Mouse (Mus musculus): ENCODE results near the gene Npb. TPM values are rescaled to one million over a fixed set of nuclear protein-coding genes. Genes with fewer than 3 reads are reported as not detected.
A peak's percentile ranks its signal among the peaks of the same experiment; 100 is the strongest.

Gene Npb
- polyA plus RNA-seq, 1 experiment from 2014 or later: 1.3 TPM

DNA sequence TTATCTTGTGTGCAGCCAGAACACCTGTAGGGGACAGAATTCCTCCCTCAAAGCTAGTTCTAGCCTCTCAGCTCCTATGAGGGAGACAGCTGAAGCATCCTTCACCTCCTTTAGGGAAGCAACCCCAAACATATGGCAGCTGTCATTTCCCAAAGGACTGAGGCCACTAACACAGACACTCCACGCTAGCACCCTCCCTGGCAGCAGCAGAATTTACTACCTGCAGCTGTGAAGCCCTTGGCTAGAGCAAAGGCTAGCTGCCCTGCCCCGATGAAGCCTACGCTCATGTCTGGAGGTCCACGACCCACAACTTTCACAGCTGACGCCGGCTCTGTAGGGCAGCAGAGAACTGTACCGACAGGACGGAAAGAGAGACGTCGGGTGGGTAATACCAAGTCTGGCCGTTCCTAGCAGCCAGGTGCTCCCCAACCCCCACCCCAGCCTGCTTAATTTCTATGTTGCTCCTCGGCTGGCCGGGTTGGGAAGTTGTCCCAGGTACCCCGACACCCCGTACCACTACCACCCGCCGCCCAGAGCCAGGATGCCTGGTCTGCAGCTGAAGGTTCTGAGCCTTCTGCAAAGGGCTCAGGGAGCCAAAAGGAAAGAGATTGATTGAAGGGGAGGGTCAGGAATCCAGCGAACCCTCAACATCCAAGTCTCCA, 34.8 kb downstream of the Npb start:
- Histone ChIP-seq H3K9me3 (ENCODE audit: control insufficient read depth, low read length) (no peaks in the 10 kb centered on the region), H3K27ac (replicated peaks; ENCODE audit: low read depth, low read length) (peak overlapping the region; percentile 82), H3K4me3 (ENCODE audit: low read depth, low read length) (peak overlapping the region; percentile 55), H3K4me2 (ENCODE audit: low read depth, low read length) (peak overlapping the region; percentile 91), H3K36me3 (ENCODE audit: control insufficient read depth, insufficient read depth, low read length) (no peaks in the 10 kb centered on the region), H3K9ac (ENCODE audit: low read depth, low read length) (peak overlapping the region; percentile 73), H3K4me1 (ENCODE audit: control insufficient read depth, insufficient read depth, low read length) (peaks cover 16% of the 10 kb centered on the region), H3K27me3 (replicated peaks; ENCODE audit: control insufficient read depth, insufficient read depth, low read length) (peaks cover 5% of the 10 kb centered on the region)
- DNase-seq (ENCODE audit: low spot score) (no peak), ATAC-seq (ENCODE audit: low read depth) (peak; percentile 44)
- 1% methylated on average over 17 of the region's 18 CpGs for WGBS

DNA sequence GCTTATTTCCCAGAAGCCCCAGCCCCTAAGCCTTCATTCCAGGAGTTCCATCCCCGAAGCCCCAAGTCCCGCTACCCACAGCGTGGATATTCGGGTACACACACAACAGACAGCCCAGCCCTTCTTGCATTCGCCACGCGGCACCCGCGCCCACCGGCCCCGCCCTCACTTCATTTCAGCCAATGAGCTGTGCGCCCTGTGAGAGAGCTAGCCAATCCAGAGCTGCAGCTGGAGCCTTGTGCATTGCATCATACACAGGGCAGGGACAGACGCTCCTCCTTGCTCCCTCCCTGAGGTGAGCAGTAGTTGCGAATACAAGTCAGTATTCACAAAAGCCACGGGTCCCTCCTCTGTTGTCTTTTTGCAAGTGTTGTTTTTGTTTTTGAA, 35.3 kb downstream of the Npb start, which contains the start of gene Pycr1:
Pycr1 (minus strand) TSS at position 169 of the 387 bp plus-strand sequence.
- Histone ChIP-seq H3K9me3 (ENCODE audit: control insufficient read depth, low read length) (no peaks in the 10 kb centered on the region), H3K4me3 (ENCODE audit: low read depth, low read length) (peak within 1 kb of the TSS; percentile 55), H3K27ac (replicated peaks; ENCODE audit: low read depth, low read length) (peak within 1 kb of the TSS; percentile 82), H3K4me1 (ENCODE audit: control insufficient read depth, insufficient read depth, low read length) (peaks cover 18% of the 10 kb centered on the region), H3K36me3 (ENCODE audit: control insufficient read depth, insufficient read depth, low read length) (no peaks in the 10 kb centered on the region), H3K4me2 (ENCODE audit: low read depth, low read length) (peak within 1 kb of the TSS; percentile 91), H3K27me3 (replicated peaks; ENCODE audit: control insufficient read depth, insufficient read depth, low read length) (peaks cover 8% of the 10 kb centered on the region), H3K9ac (ENCODE audit: low read depth, low read length) (peak within 1 kb of the TSS; percentile 73)
- DNase-seq (ENCODE audit: low spot score) (peak; percentile 97), ATAC-seq (ENCODE audit: low read depth) (peak; percentile 99)
- WGBS: 0% methylated on average over 14 of the region's 15 CpGs

DNA sequence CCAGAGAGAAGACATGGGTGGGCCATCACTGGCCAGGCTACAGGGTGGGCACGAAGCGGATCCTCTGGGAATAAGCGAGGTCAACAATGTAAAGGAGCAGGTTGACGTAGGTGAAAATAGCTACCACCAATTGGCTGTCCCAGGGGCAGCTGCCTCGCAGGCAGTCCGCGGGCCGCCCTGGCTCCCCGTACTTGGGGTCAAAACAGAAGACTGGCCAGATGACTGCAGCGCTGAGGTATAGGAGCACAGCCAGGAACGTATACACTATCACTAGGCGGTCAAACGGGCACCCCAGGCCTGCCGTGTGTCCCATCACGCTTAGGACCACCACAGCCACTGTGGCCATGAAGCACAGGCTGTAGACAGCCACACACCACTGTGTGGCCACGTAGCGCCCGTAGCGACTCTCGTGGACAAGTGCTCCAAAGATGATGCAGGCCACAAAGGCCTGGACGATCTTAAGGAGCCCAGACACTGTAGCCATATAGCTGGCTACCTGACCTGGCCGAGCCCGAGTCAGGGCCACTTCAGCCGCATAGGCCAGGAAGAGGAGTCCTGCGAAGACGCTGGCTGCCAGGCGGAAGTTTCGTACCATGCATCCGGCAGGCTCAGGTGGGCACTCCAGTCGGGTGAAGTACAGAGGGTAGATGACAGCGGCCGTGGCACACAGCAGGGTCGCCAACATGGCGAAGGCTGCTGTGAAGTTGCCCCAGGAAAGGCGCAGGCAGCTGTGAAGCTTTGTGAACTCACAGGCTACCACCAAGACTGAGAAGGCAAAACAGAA, 39.0 kb downstream of the Npb start:
- H3K4me1 ChIP-seq (ENCODE audit: control insufficient read depth, insufficient read depth, low read length): peaks cover 18% of the 10 kb centered on the region
- H3K36me3 ChIP-seq (ENCODE audit: control insufficient read depth, insufficient read depth, low read length): no peaks in the 10 kb centered on the region
- H3K4me2 ChIP-seq (ENCODE audit: low read depth, low read length): no peak overlapping the region
- H3K9ac ChIP-seq (ENCODE audit: low read depth, low read length): peak overlapping the region; percentile 34; the same call in 1 of the 2 replicates
- whole genome bisulfite sequencing: 78% methylated on average over 35 of the region's 35 CpGs
- DNase-seq (ENCODE audit: low spot score): no peak
- no peaks in the 10 kb centered on the region for H3K9me3 ChIP-seq (ENCODE audit: control insufficient read depth, low read length)
- peaks cover 8% of the 10 kb centered on the region for H3K27me3 ChIP-seq (replicated peaks; ENCODE audit: control insufficient read depth, insufficient read depth, low read length)
- ATAC-seq (ENCODE audit: low read depth): no peak
- no peak overlapping the region for H3K4me3 ChIP-seq (ENCODE audit: low read depth, low read length)
- H3K27ac ChIP-seq (replicated peaks; ENCODE audit: low read depth, low read length): no peak overlapping the region

DNA sequence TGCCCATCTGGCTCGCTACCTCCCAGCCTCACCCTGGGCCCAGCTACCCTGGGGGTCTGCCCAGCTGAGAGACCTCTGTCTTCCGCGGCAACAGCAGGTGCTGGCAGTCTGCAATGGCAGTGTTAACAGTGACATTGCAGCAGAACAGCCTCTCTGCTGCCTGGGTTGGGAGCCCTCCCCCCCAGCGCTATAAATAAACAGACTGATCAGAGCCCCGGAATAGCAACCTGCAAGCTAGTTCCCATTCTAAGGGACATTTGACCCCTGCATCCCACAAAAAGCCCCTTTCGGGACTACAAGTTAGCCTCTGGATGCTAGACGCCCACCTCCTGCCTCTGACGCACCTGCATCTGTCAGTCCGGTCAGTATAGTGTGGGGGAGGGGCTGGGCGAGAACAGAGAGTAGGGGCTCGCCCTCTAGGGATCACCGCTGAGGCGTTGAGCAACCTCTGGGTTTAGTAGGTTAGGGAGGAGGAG, 39.8 kb downstream of the Npb start, which contains the start of gene Myadml2:
Myadml2 (minus strand) TSS at position 158 of the 476 bp plus-strand sequence.
- Histone ChIP-seq H3K27ac (replicated peaks; ENCODE audit: low read depth, low read length) (no peak within 1 kb of the TSS), H3K4me2 (ENCODE audit: low read depth, low read length) (peak within 1 kb of the TSS; percentile 39), H3K4me3 (ENCODE audit: low read depth, low read length) (0 out of 2 replicates have a peak within 1 kb of the TSS, but pooled peaks have one; percentile 6), H3K27me3 (replicated peaks; ENCODE audit: control insufficient read depth, insufficient read depth, low read length) (peaks cover 8% of the 10 kb centered on the region), H3K4me1 (ENCODE audit: control insufficient read depth, insufficient read depth, low read length) (peaks cover 12% of the 10 kb centered on the region), H3K36me3 (ENCODE audit: control insufficient read depth, insufficient read depth, low read length) (no peaks in the 10 kb centered on the region), H3K9me3 (ENCODE audit: control insufficient read depth, low read length) (no peaks in the 10 kb centered on the region), H3K9ac (ENCODE audit: low read depth, low read length) (peak within 1 kb of the TSS; percentile 34; the same call in 1 of the 2 replicates)
- 6% methylated on average over 13 of the region's 13 CpGs for WGBS
- no peak for ATAC-seq (ENCODE audit: low read depth)
- DNase-seq (ENCODE audit: low spot score): peak; percentile 51

DNA sequence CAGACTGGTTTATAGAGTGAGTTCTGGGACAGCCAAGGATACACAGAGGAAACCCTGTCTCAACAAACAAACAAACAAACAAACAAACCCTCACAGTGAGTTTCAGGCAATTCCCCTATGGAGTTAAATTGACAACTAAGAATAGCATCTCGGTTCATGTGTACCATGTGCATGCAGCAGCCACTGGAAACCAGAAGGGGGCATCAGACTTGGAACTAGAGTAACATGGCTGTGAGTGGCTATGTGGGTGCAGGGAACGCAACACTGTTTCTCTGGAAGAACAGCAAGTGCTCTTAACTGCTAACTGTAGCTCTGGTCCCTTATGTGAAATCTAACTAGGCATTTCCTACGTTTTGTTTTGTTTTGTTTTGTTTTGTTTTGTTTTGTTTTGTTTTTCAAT, 43.6 kb downstream of the Npb start:
- Histone ChIP-seq H3K4me2 (ENCODE audit: low read depth, low read length) (no peak overlapping the region), H3K9ac (ENCODE audit: low read depth, low read length) (no peak overlapping the region), H3K36me3 (ENCODE audit: control insufficient read depth, insufficient read depth, low read length) (no peaks in the 10 kb centered on the region), H3K27ac (replicated peaks; ENCODE audit: low read depth, low read length) (no peak overlapping the region), H3K4me3 (ENCODE audit: low read depth, low read length) (no peak overlapping the region), H3K4me1 (ENCODE audit: control insufficient read depth, insufficient read depth, low read length) (peaks cover 7% of the 10 kb centered on the region), H3K9me3 (ENCODE audit: control insufficient read depth, low read length) (no peaks in the 10 kb centered on the region), H3K27me3 (replicated peaks; ENCODE audit: control insufficient read depth, insufficient read depth, low read length) (peaks cover 17% of the 10 kb centered on the region)
- no peak for ATAC-seq (ENCODE audit: low read depth)
- WGBS: 69% methylated on average over 3 of the region's 3 CpGs
- DNase-seq (ENCODE audit: low spot score): no peak

DNA sequence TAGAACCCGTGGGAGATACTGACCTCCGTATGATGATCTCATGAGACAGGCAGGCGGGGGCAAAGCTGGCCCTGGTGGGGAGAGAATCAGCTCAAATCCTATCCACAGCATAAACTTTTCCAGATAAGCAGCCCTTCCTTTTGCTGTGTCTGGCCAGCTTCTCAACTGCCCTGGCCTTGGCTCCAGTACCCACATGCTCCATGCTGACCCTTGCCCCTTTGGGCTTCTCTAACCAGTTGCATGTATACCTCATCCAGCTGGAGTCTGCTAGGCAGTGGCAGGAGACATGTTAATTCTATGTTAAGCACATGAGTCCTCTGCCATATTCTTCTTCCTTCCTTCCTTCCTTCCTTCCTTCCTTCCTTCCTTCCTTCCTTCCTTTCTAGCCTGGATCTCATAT, 46.5 kb downstream of the Npb start:
- DNase-seq (ENCODE audit: low spot score): no peak
- 52% methylated on average over 3 of the region's 3 CpGs for WGBS
- H3K27me3 ChIP-seq (replicated peaks; ENCODE audit: control insufficient read depth, insufficient read depth, low read length): peaks cover 30% of the 10 kb centered on the region

DNA sequence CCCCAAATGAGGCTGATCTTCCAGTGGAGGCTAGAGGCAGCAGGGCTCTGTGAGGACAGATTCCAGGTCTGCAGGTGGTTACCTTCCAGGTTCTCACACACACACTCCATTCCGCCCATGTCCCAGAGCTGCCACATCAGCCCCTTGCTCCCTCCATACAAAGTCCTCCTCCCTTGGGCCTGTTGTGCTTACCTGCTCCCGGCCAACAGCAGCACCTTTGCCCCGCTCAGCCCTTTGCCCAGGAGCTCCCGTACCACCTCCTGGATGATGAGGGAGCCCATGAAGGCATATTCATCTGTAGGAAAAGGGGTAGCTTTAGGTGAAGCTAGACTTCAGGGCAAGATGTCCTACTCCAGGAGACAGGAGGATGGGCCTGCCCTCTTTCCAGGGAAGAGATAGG, 49.0 kb downstream of the Npb start:
- H3K9me3 ChIP-seq (ENCODE audit: control insufficient read depth, low read length): no peaks in the 10 kb centered on the region
- no peak for ATAC-seq (ENCODE audit: low read depth)
- H3K36me3 ChIP-seq (ENCODE audit: control insufficient read depth, insufficient read depth, low read length): no peaks in the 10 kb centered on the region
- H3K4me3 ChIP-seq (ENCODE audit: low read depth, low read length): no peak overlapping the region
- H3K27me3 ChIP-seq (replicated peaks; ENCODE audit: control insufficient read depth, insufficient read depth, low read length): peaks cover 55% of the 10 kb centered on the region
- no peak overlapping the region for H3K4me2 ChIP-seq (ENCODE audit: low read depth, low read length)
- whole genome bisulfite sequencing: 90% methylated on average over 4 of the region's 4 CpGs
- H3K4me1 ChIP-seq (ENCODE audit: control insufficient read depth, insufficient read depth, low read length): peaks cover 10% of the 10 kb centered on the region; the same call in 1 of the 2 replicates
- H3K27ac ChIP-seq (replicated peaks; ENCODE audit: low read depth, low read length): no peak overlapping the region
- no peak overlapping the region for H3K9ac ChIP-seq (ENCODE audit: low read depth, low read length)
- DNase-seq (ENCODE audit: low spot score): no peak

More for the DNA sequence above, 46.5 kb downstream of the Npb start:
- Histone ChIP-seq H3K36me3 (ENCODE audit: control insufficient read depth, insufficient read depth, low read length) (no peaks in the 10 kb centered on the region), H3K9ac (ENCODE audit: low read depth, low read length) (no peak overlapping the region), H3K4me3 (ENCODE audit: low read depth, low read length) (no peak overlapping the region), H3K4me1 (ENCODE audit: control insufficient read depth, insufficient read depth, low read length) (peaks cover under 1% of the 10 kb centered on the region; the same call in 1 of the 2 replicates), H3K27ac (replicated peaks; ENCODE audit: low read depth, low read length) (no peak overlapping the region), H3K9me3 (ENCODE audit: control insufficient read depth, low read length) (no peaks in the 10 kb centered on the region), H3K4me2 (ENCODE audit: low read depth, low read length) (no peak overlapping the region)
- ATAC-seq (ENCODE audit: low read depth): no peak
